Mouse (Mus musculus) thymus, postnatal 14 days (tissue): ENCODE data around the gene Meltf.

Experiments
- DNase-seq: peaks from one replicate; pipeline ENCODE4 v3.0.0; 2021

The Meltf gene

GRCm38 (mm10) chr16:31878573-31879257 lies at the start of gene Meltf:
Gene Meltf (plus strand): TSS chr16:31878810.
- DNase-seq, result peak; percentile 66

GRCm38 (mm10) chr16:31830726-31831125 lies 47.9 kb upstream of the Meltf start:
- DNase-seq, result no peak

- DNase-seq, result no peak
Observed at GRCm38 (mm10) chr16:31832630-31833422, 45.8 kb upstream of the Meltf start.

GRCm38 (mm10) chr16:31834011-31834584 lies 44.5 kb upstream of the Meltf start:
- DNase-seq, result no peak

- DNase-seq, result no peak
Observed at GRCm38 (mm10) chr16:31834662-31835318, 43.8 kb upstream of the Meltf start.

GRCm38 (mm10) chr16:31837362-31837761 lies 41.2 kb upstream of the Meltf start:
- no peak for DNase-seq

- DNase-seq, result no peak
Observed at GRCm38 (mm10) chr16:31844246-31844645, 34.4 kb upstream of the Meltf start.

GRCm38 (mm10) chr16:31846763-31847162 lies 31.8 kb upstream of the Meltf start:
- no peak for DNase-seq

GRCm38 (mm10) chr16:31863920-31864319 lies 14.7 kb upstream of the Meltf start:
- DNase-seq, result no peak

GRCm38 (mm10) chr16:31865242-31865641 lies 13.4 kb upstream of the Meltf start:
- DNase-seq, result no peak

- DNase-seq, result no peak
Observed at GRCm38 (mm10) chr16:31866911-31867310, 11.7 kb upstream of the Meltf start.

- no peak for DNase-seq
Observed at GRCm38 (mm10) chr16:31867736-31868135, 10.9 kb upstream of the Meltf start.

- DNase-seq, result no peak
Observed at GRCm38 (mm10) chr16:31873721-31874120, 4.9 kb upstream of the Meltf start.

GRCm38 (mm10) chr16:31875391-31875790 lies 3.2 kb upstream of the Meltf start:
- no peak for DNase-seq

GRCm38 (mm10) chr16:31876386-31876785 lies 2.2 kb upstream of the Meltf start:
- DNase-seq, result no peak

- no peak for DNase-seq
Observed at GRCm38 (mm10) chr16:31878052-31878451, 558 bp upstream of the Meltf start.

- no peak for DNase-seq
Observed at GRCm38 (mm10) chr16:31880146-31880840, 1.7 kb downstream of the Meltf start.

GRCm38 (mm10) chr16:31882381-31882908 lies 3.8 kb downstream of the Meltf start:
- no peak for DNase-seq

GRCm38 (mm10) chr16:31883302-31883701 lies 4.7 kb downstream of the Meltf start:
- DNase-seq, result no peak

GRCm38 (mm10) chr16:31883902-31884301 lies 5.3 kb downstream of the Meltf start:
- DNase-seq, result no peak

- DNase-seq, result no peak
Observed at GRCm38 (mm10) chr16:31890907-31891306, 12.3 kb downstream of the Meltf start.

- DNase-seq, result no peak
Observed at GRCm38 (mm10) chr16:31893396-31894141, 15.0 kb downstream of the Meltf start.
